Comparison of ENCODE assay signal across 8 mouse cellular contexts in the genomic region with DNA sequence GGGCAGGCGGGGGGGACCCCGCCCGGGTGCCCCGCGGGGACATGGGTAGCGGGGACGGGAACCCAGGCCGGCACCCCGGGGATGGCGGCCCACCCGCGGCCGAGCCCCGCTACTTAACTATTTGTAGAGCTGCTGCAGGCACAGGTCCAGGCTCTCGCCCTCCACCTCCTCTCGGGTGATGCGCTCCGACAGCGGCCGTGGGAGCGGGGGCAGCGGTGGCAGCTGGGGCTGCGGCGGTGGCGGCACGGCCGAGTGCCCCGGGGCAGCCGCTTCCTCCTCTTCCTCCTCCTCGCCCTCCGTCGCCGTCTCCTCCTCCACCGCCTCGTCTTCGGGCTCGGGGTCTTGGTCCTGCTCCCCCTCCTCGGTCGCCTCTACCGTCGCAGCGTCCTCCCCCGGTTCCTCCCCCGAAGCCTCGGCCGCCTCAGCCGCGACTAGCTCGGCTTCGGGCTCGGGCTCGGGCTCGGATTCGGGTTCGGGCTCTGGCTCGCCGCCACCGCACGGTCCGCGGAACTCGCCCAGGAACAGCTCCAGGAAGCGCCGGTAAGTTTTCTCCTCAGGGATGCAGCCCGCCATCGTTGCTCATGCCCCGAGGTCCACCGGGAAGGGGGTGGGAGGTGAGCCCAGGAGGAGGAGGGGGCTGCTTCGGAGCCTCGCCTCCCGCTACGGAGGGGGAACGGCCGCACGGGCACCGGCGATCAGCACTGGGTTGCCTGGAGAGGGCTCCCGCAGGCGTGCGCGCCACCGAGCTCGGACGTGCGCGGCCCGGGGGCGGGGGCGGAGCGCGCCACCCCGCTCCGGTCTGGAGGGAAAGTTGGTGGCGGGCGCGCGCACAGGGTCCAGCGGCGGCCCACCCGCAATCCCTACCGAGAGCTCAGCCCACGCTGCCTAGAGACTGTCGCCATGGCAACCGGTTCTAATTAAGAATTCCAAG. TPM values are rescaled to one million over a fixed set of nuclear protein-coding genes. Genes with fewer than 3 reads are reported as not detected.
DNase-seq lines count a peak whose midpoint lies in the region; ATAC-seq lines count a peak whose summit lies in the region.

Ppm1e (minus strand) TSS at position 693 of the 931 bp plus-strand sequence.

- ATAC-seq in hindbrain, embryonic 13.5 days (ENCODE audit: low FRiP score): peak; percentile 97

- H3K4me2 ChIP-seq in hindbrain, embryonic 13.5 days: peak within 1 kb of the TSS; percentile 79

- peak; percentile 84 for DNase-seq in MN1 (ENCODE audit: low spot score)
- DNase-seq in cerebellum, postnatal 14 days: peak; percentile 77 to 78
- peak; percentile 76 to 79 for DNase-seq in frontal cortex, postnatal 14 days (ENCODE audit: low spot score in 2 of 2)
- peak; percentile 75 to 80 for DNase-seq in layer of hippocampus, postnatal 25 days (ENCODE audit: extremely low spot score in 1 of 2, low spot score in 1 of 2)
- DNase-seq in lung, postnatal 14 days: peak; percentile 50
- peak; percentile 97 for DNase-seq in retina, embryonic 14.5 days (ENCODE audit: low spot score)
- DNase-seq in thymus, postnatal 36 days: peak; percentile 80 to 87

- peaks cover 7% of the 10 kb centered on the region for H3K36me3 ChIP-seq in hindbrain, embryonic 13.5 days

- H3K9ac ChIP-seq in hindbrain, embryonic 13.5 days: peak within 1 kb of the TSS; percentile 95

- H3K9me3 ChIP-seq in hindbrain, embryonic 13.5 days: no peaks in the 10 kb centered on the region

- H3K27ac ChIP-seq in hindbrain, embryonic 13.5 days: peak within 1 kb of the TSS; percentile 93

- under 1% methylated on average over 78 of the region's 104 CpGs for WGBS in hindbrain, embryonic 13.5 days

- no peaks in the 10 kb centered on the region for H3K27me3 ChIP-seq in hindbrain, embryonic 13.5 days

- H3K4me3 ChIP-seq in hindbrain, embryonic 13.5 days: peak within 1 kb of the TSS; percentile 94

- peaks cover 23% of the 10 kb centered on the region for H3K4me1 ChIP-seq in hindbrain, embryonic 13.5 days (replicated peaks)

RNA-seq across cellular contexts. Expression of gene Ppm1e, which starts in this region (rescaled TPM):
- polyA plus RNA-seq in hindbrain, embryonic 13.5 days (2015; fragmentation: Nextera tagmentation; extraction: Ambion mirVana): 22.6 and 22.9 TPM in 2 replicates
- total RNA-seq in layer of hippocampus, postnatal 25 days (2021): 100 to 1,000 TPM; 265 to 273 TPM

Comparison
In these comparisons a context has a peak if more than half of its experiments do, and no peak if none do; other contexts are left out.
1. Peak in every context shown above with its lines: DNase-seq, ATAC-seq, H3K4me3 ChIP-seq and H3K27ac ChIP-seq.